Comparison of ENCODE assay signal across 8 mouse cellular contexts in the genomic region with DNA sequence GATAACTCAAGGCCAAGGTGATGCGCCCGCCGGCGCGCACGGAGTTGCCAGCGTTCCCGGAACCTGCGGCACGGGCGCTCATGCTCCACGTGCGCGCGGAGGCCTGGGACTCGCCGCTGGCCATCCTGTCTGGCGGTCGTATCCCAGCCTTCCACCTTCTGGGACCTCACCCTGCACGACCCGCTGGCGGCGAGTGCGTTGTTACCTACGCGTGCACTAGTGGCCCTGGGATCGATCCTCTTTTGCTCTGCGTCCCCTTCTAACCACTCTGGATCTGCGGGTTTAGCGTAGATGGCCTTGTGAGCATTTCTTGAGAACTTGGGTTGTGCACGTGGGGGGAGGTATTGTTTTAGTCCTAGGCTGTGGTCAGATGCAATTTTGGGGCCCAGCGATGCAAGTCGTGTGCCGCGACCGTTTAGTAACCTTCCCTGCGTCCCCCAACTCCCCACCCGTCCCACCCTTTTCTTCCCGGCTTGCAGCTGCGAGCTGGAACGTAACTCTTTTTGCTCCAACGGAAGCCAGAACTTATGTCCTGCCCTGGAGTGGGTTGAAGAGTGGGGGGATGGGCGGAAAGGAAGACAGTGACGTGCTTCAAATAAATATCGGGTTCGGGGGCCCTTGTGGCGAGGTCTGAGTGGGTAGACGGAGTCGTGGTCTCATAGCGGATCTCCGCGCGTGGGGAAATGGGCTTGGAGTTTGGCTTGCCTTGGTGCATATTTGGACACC. TPM values are rescaled to one million over a fixed set of nuclear protein-coding genes. Genes with fewer than 3 reads are reported as not detected.
DNase-seq lines count a peak whose midpoint lies in the region; ATAC-seq and TF ChIP-seq lines count a peak whose summit lies in the region.

No protein-coding gene starts in this region.

- peak; percentile 12 for ATAC-seq in megakaryocyte progenitor cell, adult 5-6 weeks (replicated peaks; ENCODE audit: poor library complexity)

- no peak for TF ChIP-seq POLR2A in spleen, adult 2 months (IDR thresholded peaks at IDR 0.05; ENCODE audit: low read depth, low read length)

- under 1% methylated on average over 53 of the region's 53 CpGs for WGBS in spleen, adult 2 months

- peak overlapping the region; percentile 69; the same call in 1 of the 2 replicates for H3K27ac ChIP-seq in spleen, adult 2 months (ENCODE audit: insufficient read depth, low read length)

- DNase-seq in urinary bladder, adult 2 months (ENCODE audit: low spot score), result peak; percentile 27
- no peak for DNase-seq in urinary bladder, postnatal 4 days (ENCODE audit: low spot score in 2 of 2)
- peak; percentile 49 to 55 for DNase-seq in cerebellum, postnatal 10 days
- peak; percentile 6 to 21 for DNase-seq in heart, adult 18-20 months
- DNase-seq in kidney, postnatal 10 days, result peak; percentile 69
- DNase-seq in spleen, adult 2 months (ENCODE audit: low read depth in 1 of 2, low spot score in 2 of 2), result peak in 1 of 2 experiments; percentile 7
- DNase-seq in layer of hippocampus, adult 18-20 months (ENCODE audit: low spot score in 2 of 2), result no peak

- no peaks in the 10 kb centered on the region for H3K27me3 ChIP-seq in spleen, adult 2 months (ENCODE audit: control insufficient read depth, insufficient read depth, low read length)

- peak overlapping the region; percentile 84 for H3K4me3 ChIP-seq in spleen, adult 2 months (ENCODE audit: extremely low read depth, insufficient read depth, insufficient read length)

- TF ChIP-seq CTCF in spleen, adult 2 months (IDR thresholded peaks at IDR 0.05; ENCODE audit: extremely low read depth, insufficient read depth, insufficient read length, insufficient replicate concordance), result no peak

- peaks cover 5% of the 10 kb centered on the region; the same call in 1 of the 2 replicates for H3K4me1 ChIP-seq in spleen, adult 2 months (ENCODE audit: control insufficient read depth, insufficient read depth, insufficient read length)

- H3K36me3 ChIP-seq in spleen, adult 2 months (ENCODE audit: control insufficient read depth, insufficient read depth, low read length), result peaks cover 7% of the 10 kb centered on the region; the same call in 1 of the 2 replicates

RNA-seq across cellular contexts. Expression of a gene that starts 0.7 kb away (rescaled TPM):
- 26.3 and 32.2 TPM in 2 replicates for polyA plus RNA-seq in urinary bladder, adult 2 months (2012; rRNA removed)
- total RNA-seq in heart, adult 18-20 months (2021), result 1 to 10 TPM; 1.7 to 2.0 TPM
- 155 and 165 TPM in 2 replicates for total RNA-seq in megakaryocyte progenitor cell, adult 5-6 weeks (2015)
- total RNA-seq in megakaryocyte progenitor cell, adult 5-6 weeks (2017), result 221 and 252 TPM in 2 replicates
- 13.2 and 13.7 TPM in 2 replicates for polyA plus RNA-seq in spleen, adult 2 months (2012; rRNA removed)
- 1 to 10 TPM; 4.7 to 5.0 TPM for total RNA-seq in layer of hippocampus, adult 18-20 months (2021)

Comparison
In these comparisons a context has a peak if more than half of its experiments do, and no peak if none do; other contexts are left out.
1. DNase-seq: peak in urinary bladder, adult 2 months (single experiment), cerebellum, postnatal 10 days (2 of 2), heart, adult 18-20 months (2 of 2) and kidney, postnatal 10 days (single experiment); none in urinary bladder, postnatal 4 days (0 of 2) and layer of hippocampus, adult 18-20 months (0 of 2).
2. RNA of a gene that starts 0.7 kb away (total RNA-seq): 155 to 252 TPM in megakaryocyte progenitor cell, adult 5-6 weeks; 4.7 to 5.0 TPM in layer of hippocampus, adult 18-20 months and 1.7 to 2.0 TPM in heart, adult 18-20 months; every median in the first group is over 10 times any median in the second.